Mouse (Mus musculus) 3T3-L1 (cell line): ENCODE data around the gene Tom1.

Source experiments
- DNase-seq: peaks from one replicate; pipeline ENCODE4 v3.0.0-alpha.2; 2015; ENCODE audit warnings: low read depth, low spot score

Gene Tom1

DNA sequence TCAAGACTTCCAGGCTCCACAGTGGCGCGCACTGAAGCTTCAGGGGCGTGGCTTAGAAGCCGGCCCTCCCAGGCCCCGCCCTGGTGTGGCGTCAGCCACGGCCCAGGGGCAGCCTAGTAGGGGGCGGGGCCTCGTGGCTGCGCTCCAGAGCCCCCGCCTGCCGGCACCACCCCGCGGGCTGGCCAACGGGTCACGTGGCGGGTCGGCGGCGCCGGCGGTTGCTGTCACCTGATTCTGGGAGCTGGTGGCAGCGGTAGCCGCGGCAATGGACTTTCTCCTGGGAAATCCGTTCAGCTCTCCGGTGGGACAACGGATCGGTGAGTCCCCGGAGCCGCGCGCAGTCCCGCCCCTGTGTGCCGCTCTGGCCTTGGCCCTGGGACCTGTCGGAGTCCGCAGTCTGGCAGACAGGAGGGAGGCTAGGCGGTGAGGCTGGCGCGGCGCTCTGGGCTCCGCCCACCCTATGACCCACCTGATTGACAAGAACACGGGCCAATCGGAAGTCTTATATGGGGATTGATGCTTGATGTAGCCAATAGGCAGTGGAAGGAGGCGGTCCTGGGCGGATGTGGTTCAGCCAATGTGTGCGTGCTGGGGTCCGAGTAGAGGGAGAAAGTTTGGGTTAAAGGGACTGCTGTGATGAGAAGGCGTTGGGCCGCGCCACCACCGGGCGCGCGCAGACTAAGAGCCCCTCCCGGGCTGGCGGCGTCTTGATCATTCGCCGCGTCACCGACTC, at the start of gene Tom1:
Gene Tom1 (plus strand): TSS at position 195 of the 733 bp plus-strand sequence.
- peak; percentile 98 for DNase-seq

DNA sequence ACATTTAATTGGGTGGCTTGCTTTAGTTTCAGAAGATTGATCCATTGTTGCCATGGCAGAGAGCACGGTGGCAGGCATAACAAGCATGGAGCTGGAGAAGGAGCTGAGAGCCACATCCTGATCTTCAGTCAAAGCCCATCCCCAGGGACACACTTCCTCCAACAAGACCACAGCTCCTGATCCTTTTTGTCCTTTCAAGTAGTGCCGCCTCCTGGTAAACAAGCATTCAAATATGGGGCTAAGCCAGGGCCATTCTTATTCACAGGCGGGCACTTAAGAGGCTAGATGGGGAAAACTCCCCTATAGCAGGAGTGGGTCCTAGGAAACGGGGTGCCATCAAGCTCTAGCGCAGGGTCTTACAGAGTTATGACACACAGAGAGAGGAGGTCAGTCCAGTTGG, 46.1 kb upstream of the Tom1 start:
- no peak for DNase-seq

- no peak for DNase-seq
These were observed 43.5 kb upstream of the Tom1 start for GRCm38 (mm10) chr8:74990021-74990420.

- no peak for DNase-seq
These were observed 40.4 kb upstream of the Tom1 start, which contains the start of gene Hmgxb4 for GRCm38 (mm10) chr8:74993081-74993474. Gene Hmgxb4 (plus strand): TSS chr8:74993356.

GRCm38 (mm10) chr8:74993475-74994451, 39.7 kb upstream of the Tom1 start:
- peak; percentile 93 for DNase-seq

- peak; percentile 43 for DNase-seq
These were observed 39.0 kb upstream of the Tom1 start for GRCm38 (mm10) chr8:74994540-74994939.

GRCm38 (mm10) chr8:75000431-75000830, 33.1 kb upstream of the Tom1 start:
- DNase-seq, result no peak

GRCm38 (mm10) chr8:75008826-75009225, 24.7 kb upstream of the Tom1 start:
- no peak for DNase-seq

DNA sequence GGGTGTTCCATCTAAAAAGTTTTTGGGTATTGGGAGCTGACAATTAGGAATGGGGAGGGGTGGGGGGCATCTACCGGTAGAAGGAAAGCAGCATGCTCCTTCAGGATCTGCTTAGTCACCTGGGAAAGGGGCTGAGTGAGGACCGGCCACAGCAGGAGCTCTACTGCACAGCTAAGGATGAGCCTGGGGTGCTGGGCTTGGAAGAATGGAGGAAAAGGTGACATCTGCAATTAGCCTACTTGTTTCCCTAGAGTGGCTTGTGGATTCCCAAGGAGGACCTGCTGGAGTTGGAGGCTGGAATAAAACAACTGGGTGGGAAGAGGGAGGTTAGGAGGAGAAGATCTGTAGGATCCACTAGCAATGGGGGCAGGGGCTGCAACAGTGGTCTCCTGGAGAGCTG, 19.9 kb upstream of the Tom1 start:
- DNase-seq, result no peak

DNA sequence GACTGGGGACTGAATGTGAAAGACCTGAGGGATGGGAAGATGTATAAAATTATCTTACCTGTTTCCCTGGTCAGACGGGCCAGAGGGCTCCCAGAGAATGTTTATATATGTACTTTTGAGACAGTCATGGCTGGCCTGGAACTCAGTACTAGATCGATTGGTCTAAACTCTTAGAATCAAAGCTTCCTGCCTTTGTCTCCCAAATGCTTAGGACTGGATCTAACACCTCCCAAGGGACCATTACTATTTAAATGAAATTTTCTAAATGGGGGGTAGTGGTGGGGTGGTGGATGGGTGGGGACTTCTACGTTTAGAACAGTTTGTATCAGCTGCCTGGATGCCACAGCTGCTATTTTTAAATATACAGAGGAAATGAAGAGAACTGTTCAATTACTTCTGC, 19.5 kb upstream of the Tom1 start:
- DNase-seq, result no peak

DNA sequence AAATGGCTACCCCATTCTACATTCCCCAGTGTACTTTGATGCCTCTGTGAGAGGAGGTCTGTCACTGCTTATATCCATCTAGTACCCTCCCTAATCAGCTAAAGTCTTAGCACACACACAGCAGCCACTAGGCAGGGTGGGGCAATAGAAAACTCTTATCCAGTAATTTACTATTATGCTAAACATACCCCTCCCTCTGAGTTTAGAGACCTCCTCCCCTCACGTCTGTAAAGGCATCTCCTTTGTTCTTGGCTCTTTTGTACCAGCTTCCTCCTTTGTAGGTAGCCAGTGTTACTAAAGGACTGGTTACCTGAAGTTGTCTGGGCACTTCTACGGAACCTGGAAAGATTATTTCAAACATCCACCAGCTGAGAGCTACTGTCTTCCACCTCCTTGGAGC, 17.5 kb upstream of the Tom1 start:
- DNase-seq, result no peak

DNA sequence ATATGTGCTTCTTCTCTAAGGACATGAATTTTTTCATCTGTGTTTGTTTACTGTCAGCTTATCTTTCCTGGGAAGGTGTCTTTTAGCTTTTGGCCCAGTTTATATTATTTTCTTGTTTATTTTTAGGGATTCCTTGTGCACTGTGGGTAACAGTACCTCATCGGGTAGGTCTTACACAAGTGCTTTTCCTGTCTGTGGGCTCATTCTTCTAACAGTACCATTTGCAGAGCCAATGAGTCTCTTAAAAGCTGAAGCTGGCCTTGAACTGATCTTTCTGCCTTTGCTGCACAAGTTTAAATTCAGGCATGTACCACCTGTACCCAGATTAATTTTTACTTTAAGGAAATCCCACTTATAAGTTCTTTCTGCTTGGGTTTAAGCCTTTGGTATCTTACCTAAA, 17.1 kb upstream of the Tom1 start:
- no peak for DNase-seq

GRCm38 (mm10) chr8:75018274-75018972, 15.1 kb upstream of the Tom1 start:
- peak; percentile 83 for DNase-seq

DNA sequence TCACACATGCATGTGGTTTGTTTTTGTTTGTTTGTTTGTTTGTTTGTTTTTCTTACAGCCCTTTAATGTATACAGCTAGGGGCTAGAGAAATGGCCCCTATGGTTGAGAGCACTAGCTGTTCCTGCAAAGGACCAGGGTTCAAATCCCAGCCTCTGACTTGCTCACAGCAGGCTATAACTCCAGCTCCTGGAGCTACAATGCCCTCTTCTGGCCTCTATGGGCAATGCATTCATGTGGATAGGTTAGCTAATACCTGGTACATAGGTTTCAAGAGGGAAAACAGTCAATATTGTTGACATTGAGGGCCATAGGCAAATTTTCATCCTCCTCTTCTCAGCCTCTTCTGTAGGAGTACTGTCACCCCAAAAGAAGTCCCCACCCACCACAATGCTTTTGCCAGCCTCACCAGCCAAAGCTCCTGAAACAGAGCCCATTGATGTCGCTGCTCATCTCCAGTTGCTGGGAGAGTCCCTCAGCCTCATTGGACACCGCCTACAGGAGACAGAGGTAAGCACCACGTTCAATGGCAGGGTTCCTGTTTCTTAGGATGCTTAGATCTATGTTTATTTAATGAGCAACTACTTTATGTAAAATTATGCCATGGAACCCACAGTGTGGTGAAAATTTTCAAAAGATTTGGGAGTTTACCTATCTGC, 9.7 kb upstream of the Tom1 start:
- peak; percentile 51 for DNase-seq

DNA sequence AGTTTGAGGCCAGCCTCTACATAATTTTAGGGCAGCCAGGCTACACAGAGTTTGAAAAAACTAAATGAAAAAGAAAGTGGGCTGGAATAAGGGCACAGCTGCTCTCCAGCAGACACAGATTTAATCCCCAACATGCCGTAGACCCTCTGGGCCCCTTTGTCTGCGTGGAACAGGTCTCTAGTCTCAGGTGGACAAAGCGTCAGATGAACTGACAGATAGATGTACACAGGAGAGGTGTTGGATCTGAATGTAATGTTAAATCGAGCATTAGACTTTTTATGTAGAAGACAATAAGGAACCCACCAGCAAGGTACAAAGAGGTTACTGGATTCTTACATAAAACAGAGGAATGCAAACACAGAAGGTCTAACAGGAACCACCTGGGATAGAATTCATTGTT, 7.7 kb upstream of the Tom1 start:
- DNase-seq, result no peak

- peak; percentile 47 for DNase-seq
These were observed 3.0 kb upstream of the Tom1 start for GRCm38 (mm10) chr8:75030453-75031024.

- no peak for DNase-seq
These were observed 544 bp upstream of the Tom1 start for GRCm38 (mm10) chr8:75032961-75033360.

GRCm38 (mm10) chr8:75034285-75034684, 780 bp downstream of the Tom1 start:
- no peak for DNase-seq

GRCm38 (mm10) chr8:75035640-75036039, 2.1 kb downstream of the Tom1 start:
- DNase-seq, result no peak

DNA sequence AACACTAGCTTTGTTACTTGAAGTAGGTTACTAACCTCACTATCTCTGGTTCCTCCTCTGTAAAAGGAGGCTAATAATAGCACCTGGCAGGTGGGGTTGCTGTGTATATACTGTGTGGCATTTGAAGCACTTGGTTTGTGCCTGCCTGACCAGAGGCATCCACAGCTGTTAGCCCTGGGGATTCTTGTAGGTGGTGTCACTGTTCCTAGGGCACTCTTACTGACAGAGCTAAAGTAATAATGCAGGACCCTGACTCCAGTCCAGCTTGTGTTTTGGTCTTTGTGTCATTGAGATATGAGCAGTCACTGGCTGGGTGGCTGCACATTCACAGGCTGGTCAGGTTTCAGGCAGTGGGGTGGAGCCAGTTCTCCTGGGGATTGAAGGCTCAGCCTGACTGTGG, 5.0 kb downstream of the Tom1 start:
- DNase-seq, result peak; percentile 46

DNA sequence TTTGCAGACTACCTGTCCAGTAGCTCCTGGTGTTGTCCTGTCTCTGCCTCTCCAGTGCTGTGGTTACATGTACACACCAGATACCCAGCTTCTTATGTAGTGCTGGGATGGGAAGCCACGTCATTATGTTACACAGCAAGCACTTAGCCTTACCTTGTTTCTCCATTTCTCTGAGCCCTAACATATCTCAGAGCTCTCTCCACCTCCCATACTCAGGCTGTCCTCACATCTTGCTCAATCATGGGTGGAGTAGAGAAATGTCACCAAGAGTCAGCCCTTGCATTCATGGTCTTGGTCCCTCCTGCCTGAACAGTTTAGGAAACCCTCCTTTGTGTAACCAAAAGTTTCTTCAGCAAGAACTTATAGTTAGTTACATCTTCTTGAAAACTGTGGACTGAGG, 6.2 kb downstream of the Tom1 start:
- DNase-seq, result no peak
